Mouse (Mus musculus): Measurements from ENCODE around the gene Dgkh.

GRCm38 (mm10) chr14:78532345-78532744 is 200.2 kb downstream of the Dgkh start:
- TF ChIP-seq CTCF (IDR thresholded peaks at IDR 0.05; ENCODE audit: low read depth, low read length): no peak
- no peak for TF ChIP-seq POLR2A (IDR thresholded peaks at IDR 0.05; ENCODE audit: extremely low read depth, insufficient read depth, low read length)
